Mouse (Mus musculus) kidney, adult 2 months (tissue): Measurements from ENCODE around the gene Rgs14.

Source experiments
- CTCF ChIP-seq: fragments of 200-500 bp; conservative IDR thresholded peaks from 2 replicates; pipeline ENCODE4 v1.5.1; 2011; ENCODE audit warnings: low read depth, mild to moderate bottlenecking, control low read depth, low read length, moderate library complexity, mixed read lengths; ENCODE audit not compliant: insufficient read depth, insufficient read length
- POLR2A ChIP-seq: fragments of 200-500 bp; IDR thresholded peaks from one replicate; pipeline ENCODE4 v1.6.1; 2011; ENCODE audit warnings: low read depth, low read length, control low read depth

DNA sequence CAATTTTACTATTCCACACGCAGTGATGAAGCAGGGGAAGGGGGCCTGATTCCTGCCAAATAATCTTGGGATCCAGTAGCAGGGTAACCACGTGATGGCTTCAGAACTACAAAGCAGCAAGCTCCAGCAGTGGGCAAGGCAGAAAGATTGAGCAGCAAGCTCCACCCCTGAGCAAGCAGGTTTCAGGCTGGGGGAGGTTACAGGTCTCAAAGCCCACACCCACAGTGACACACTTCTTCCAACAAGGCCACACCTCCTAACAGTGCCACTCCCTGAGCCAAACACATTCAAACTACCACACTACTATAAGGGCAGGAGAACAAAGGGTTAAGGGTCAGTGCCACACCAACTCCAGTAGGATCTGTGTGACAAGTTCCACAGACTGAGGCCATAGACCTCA, 30.3 kb upstream of the Rgs14 start:
- no peak for TF ChIP-seq POLR2A
- TF ChIP-seq CTCF, result no peak
